19 mouse cellular contexts compared by ENCODE assay signal in genomic region chr2:34692861-34693260, GRCm38 (mm10).
"Had no signal": no experiment of that assay in that cellular context is flagged by ENCODE, and none has a peak within 500 bp of the region (broad histone marks: within the 10 kb centered on the region; RNA-seq: fewer than 3 reads in every experiment).

No protein-coding gene starts in this region.

- ATAC-seq: forebrain, embryonic 13.5 days; forebrain, embryonic 14.5 days; forebrain, embryonic 15.5 days; forebrain, embryonic 16.5 days; forebrain, postnatal 0 days had no signal

- DNase-seq: cerebellum, adult 9-10 months; cerebellum, adult 9-11 months; cerebellum, postnatal 10 days; cerebellum, postnatal 14 days; cerebellum, postnatal 25 days; cerebellum, postnatal 36 days; embryo, embryonic 11 days; forebrain, postnatal 0 days; gastrocnemius, adult 2 months; gastrocnemius, postnatal 10 days; gastrocnemius, postnatal 14 days; gastrocnemius, postnatal 25 days; gastrocnemius, postnatal 36 days; heart, adult 18-20 months; heart, adult 2 months had no signal
